Comparison of ENCODE assay signal across 27 mouse cellular contexts in genomic region chr12:42658226-42658625, GRCm38 (mm10).
"Had no signal": no experiment of that assay in that cellular context is flagged by ENCODE, and none has a peak within 500 bp of the region (broad histone marks: within the 10 kb centered on the region; RNA-seq: fewer than 3 reads in every experiment).

No protein-coding gene starts in this region.

- ATAC-seq: forebrain, embryonic 13.5 days; forebrain, embryonic 14.5 days; forebrain, embryonic 15.5 days; forebrain, embryonic 16.5 days; forebrain, postnatal 0 days had no signal

- H3K4me1 ChIP-seq: embryonic facial prominence, embryonic 10.5 days; embryonic facial prominence, embryonic 12.5 days; embryonic facial prominence, embryonic 13.5 days; embryonic facial prominence, embryonic 15.5 days; forebrain, embryonic 10.5 days; forebrain, embryonic 12.5 days; forebrain, embryonic 13.5 days; forebrain, embryonic 15.5 days had no signal

- H3K4me2 ChIP-seq: embryonic facial prominence, embryonic 12.5 days; embryonic facial prominence, embryonic 13.5 days; embryonic facial prominence, embryonic 15.5 days; forebrain, embryonic 12.5 days; forebrain, embryonic 13.5 days; forebrain, embryonic 15.5 days had no signal

- H3K9ac ChIP-seq: embryonic facial prominence, embryonic 12.5 days; embryonic facial prominence, embryonic 13.5 days; embryonic facial prominence, embryonic 15.5 days; forebrain, embryonic 12.5 days; forebrain, embryonic 13.5 days; forebrain, embryonic 15.5 days; forebrain, postnatal 0 days had no signal

- H3K27ac ChIP-seq: embryonic facial prominence, embryonic 10.5 days; embryonic facial prominence, embryonic 12.5 days; embryonic facial prominence, embryonic 13.5 days; embryonic facial prominence, embryonic 15.5 days; forebrain, embryonic 10.5 days; forebrain, embryonic 12.5 days; forebrain, embryonic 13.5 days; forebrain, embryonic 15.5 days; gastrocnemius, adult 2 months; heart, adult 2 months had no signal

- H3K36me3 ChIP-seq: embryonic facial prominence, embryonic 10.5 days; embryonic facial prominence, embryonic 12.5 days; embryonic facial prominence, embryonic 13.5 days; embryonic facial prominence, embryonic 15.5 days; forebrain, embryonic 10.5 days; forebrain, embryonic 12.5 days; forebrain, embryonic 15.5 days had no signal

- H3K27me3 ChIP-seq: embryonic facial prominence, embryonic 12.5 days; embryonic facial prominence, embryonic 13.5 days; embryonic facial prominence, embryonic 15.5 days; forebrain, embryonic 12.5 days; forebrain, embryonic 13.5 days; forebrain, embryonic 15.5 days had no signal

- H3K4me3 ChIP-seq: embryonic facial prominence, embryonic 10.5 days; embryonic facial prominence, embryonic 12.5 days; embryonic facial prominence, embryonic 13.5 days; embryonic facial prominence, embryonic 15.5 days; erythroblast, embryonic 14.5 days; forebrain, embryonic 10.5 days; forebrain, embryonic 12.5 days; forebrain, embryonic 13.5 days; forebrain, embryonic 15.5 days; gastrocnemius, adult 2 months; heart, adult 2 months had no signal

- H3K9me3 ChIP-seq: embryonic facial prominence, embryonic 10.5 days; embryonic facial prominence, embryonic 12.5 days; embryonic facial prominence, embryonic 13.5 days; embryonic facial prominence, embryonic 15.5 days; forebrain, embryonic 10.5 days; forebrain, embryonic 12.5 days; forebrain, embryonic 13.5 days; forebrain, embryonic 15.5 days had no signal

- DNase-seq: cerebellum, adult 9-10 months; cerebellum, adult 9-11 months; cerebellum, postnatal 10 days; cerebellum, postnatal 14 days; cerebellum, postnatal 25 days; cerebellum, postnatal 36 days; embryo, embryonic 11 days; forebrain, postnatal 0 days; gastrocnemius, adult 2 months; gastrocnemius, postnatal 10 days; gastrocnemius, postnatal 14 days; gastrocnemius, postnatal 25 days; gastrocnemius, postnatal 36 days; heart, adult 11 months; heart, adult 18-20 months; heart, adult 2 months had no signal
